ENCODE assay signal across 16 mouse cellular contexts in the genomic region with DNA sequence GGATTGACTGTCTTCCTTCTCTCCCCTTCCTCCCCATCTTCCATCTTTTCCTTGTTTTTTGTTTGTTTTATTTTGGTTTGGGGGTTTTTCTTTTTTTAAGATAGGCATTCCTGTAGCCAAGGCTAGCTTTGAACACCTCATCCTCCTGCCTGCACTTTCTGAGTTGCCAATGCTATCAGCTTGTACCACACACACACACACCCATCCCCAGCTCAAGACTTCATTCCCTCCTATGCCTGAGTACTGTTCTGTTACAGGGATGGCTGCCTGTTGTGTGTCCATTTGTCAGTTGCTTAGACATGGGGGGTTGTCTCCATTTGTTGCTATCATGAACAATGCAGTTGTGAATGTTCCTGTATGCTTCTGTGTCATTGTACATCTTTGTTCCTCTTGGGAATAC.
"Had no signal": no experiment of that assay in that cellular context is flagged by ENCODE, and none has a peak within 500 bp of the region (broad histone marks: within the 10 kb centered on the region; RNA-seq: fewer than 3 reads in every experiment).

No protein-coding gene starts in this region.

- H3K27me3 ChIP-seq: lung, embryonic 15.5 days; megakaryocyte, embryonic 14.5 days; midbrain, embryonic 15.5 days; neural tube, embryonic 12.5 days; stomach, embryonic 15.5 days had no signal

- H3K9me3 ChIP-seq: lung, embryonic 15.5 days; megakaryocyte, embryonic 14.5 days; midbrain, embryonic 13.5 days; midbrain, embryonic 15.5 days; neural tube, embryonic 12.5 days; stomach, embryonic 15.5 days had no signal

- H3K36me3 ChIP-seq: lung, embryonic 15.5 days; midbrain, embryonic 13.5 days; midbrain, embryonic 15.5 days; neural tube, embryonic 12.5 days; stomach, embryonic 15.5 days had no signal

- H3K4me1 ChIP-seq: neural tube, embryonic 12.5 days had no signal

- H3K27ac ChIP-seq: lung, embryonic 15.5 days; macrophage; midbrain, embryonic 13.5 days; midbrain, embryonic 15.5 days; neural tube, embryonic 12.5 days; stomach, embryonic 15.5 days; stomach, postnatal 0 days had no signal

- H3K4me3 ChIP-seq: lung, embryonic 15.5 days; megakaryocyte, embryonic 14.5 days; midbrain, embryonic 13.5 days; midbrain, embryonic 15.5 days; neural tube, embryonic 12.5 days; stomach, embryonic 15.5 days had no signal

- H3K9ac ChIP-seq: lung, embryonic 15.5 days; midbrain, embryonic 13.5 days; midbrain, embryonic 15.5 days; neural tube, embryonic 12.5 days; stomach, embryonic 15.5 days had no signal

- H3K4me2 ChIP-seq: lung, embryonic 15.5 days; midbrain, embryonic 11.5 days; midbrain, embryonic 13.5 days; midbrain, embryonic 15.5 days; neural tube, embryonic 12.5 days; stomach, embryonic 15.5 days had no signal

- DNase-seq: lung, adult 2 months; lung, postnatal 14 days; lung, postnatal 36 days; right cerebral cortex, postnatal 14 days; thymus, postnatal 14 days; thymus, postnatal 36 days had no signal

- ATAC-seq: lung, postnatal 0 days; midbrain, embryonic 13.5 days; midbrain, embryonic 15.5 days had no signal
